In the genomic region with DNA sequence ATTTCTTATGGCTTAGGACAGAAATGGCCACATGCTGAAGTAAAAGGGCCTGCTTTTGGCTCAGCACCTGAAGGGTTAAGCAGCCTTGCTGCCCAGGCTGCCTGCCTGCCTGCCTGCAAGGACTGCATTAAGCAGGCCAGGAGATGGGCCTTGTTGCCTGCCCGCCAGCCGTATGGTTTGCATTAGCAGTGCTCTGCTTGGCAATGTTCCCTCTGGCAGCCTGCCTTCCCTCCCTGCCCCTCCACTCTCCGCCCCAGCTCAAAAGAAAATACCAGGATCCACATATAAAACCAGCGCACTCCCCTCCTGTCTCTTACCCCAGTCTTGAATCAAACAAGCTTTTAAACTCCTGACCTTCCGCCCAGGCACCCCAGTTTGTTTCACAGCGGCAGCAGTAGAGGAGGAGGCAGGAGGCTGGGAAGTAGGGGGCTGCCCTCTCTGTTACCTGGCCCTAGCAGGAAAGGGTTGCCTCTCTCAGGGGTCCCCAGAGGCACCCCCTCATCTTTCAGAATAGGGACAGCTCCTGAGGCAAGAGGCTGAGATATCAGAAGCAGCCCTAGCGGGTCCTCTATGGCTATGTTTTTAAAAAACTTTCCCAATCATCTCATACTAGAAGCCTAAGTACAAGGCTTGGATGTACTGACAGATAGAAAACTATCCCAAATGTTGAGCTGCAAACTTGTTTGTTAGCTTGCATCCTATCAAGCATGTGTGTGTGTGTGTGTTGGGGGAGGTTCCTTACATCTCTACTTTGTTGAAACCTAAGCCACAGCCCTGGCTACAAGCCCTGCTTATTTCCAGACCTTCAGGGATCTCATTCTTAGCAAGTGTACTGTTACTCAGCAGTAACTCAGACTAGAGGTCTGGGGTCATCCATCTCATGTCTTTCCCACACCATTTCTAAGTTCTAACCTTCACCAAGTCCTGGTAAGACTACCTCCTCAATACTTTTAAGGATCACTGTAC, we compare ENCODE assay signal across 9 mouse cellular contexts.
DNase-seq lines count a peak whose midpoint lies in the region; ATAC-seq and TF ChIP-seq lines count a peak whose summit lies in the region.
"Had no signal": no experiment of that assay in that cellular context is flagged by ENCODE, and none has a peak within 500 bp of the region (broad histone marks: within the 10 kb centered on the region; RNA-seq: fewer than 3 reads in every experiment).

No protein-coding gene starts in this region.

- H3K36me3 ChIP-seq in hindbrain, embryonic 14.5 days (replicated peaks; ENCODE audit: control insufficient read depth, insufficient read depth), result no peaks in the 10 kb centered on the region
- H3K36me3 ChIP-seq in lung, embryonic 15.5 days, result no peaks in the 10 kb centered on the region

- 0 out of 2 replicates have a peak overlapping the region, but pooled peaks have one; percentile 13 for H3K4me2 ChIP-seq in hindbrain, embryonic 14.5 days (replicated peaks)
- H3K4me2 ChIP-seq in lung, embryonic 15.5 days, result peak overlapping the region; percentile 33; the same call in 1 of the 2 replicates
- H3K4me2 ChIP-seq: liver, embryonic 15.5 days had no signal

- no peak for TF ChIP-seq CTCF in gastrocnemius, adult 2 months (IDR thresholded peaks at IDR 0.05)

- intact Hi-C loops in gastrocnemius, adult 2 months (cut with DNase I), result no loop called here

- H3K4me1 ChIP-seq in hindbrain, embryonic 14.5 days (replicated peaks; ENCODE audit: control insufficient read depth, insufficient read depth, low read length), result peaks cover 10% of the 10 kb centered on the region
- peaks cover 27% of the 10 kb centered on the region for H3K4me1 ChIP-seq in lung, embryonic 15.5 days
- H3K4me1 ChIP-seq: liver, embryonic 15.5 days had no signal

- 0 out of 2 replicates have a peak overlapping the region, but pooled peaks have one; percentile 9 for H3K9ac ChIP-seq in hindbrain, embryonic 14.5 days
- H3K9ac ChIP-seq in lung, embryonic 15.5 days, result no peak overlapping the region
- H3K9ac ChIP-seq: liver, embryonic 15.5 days had no signal

- no peaks in the 10 kb centered on the region for H3K9me3 ChIP-seq in hindbrain, embryonic 14.5 days (ENCODE audit: control insufficient read depth, low read length)
- no peaks in the 10 kb centered on the region for H3K9me3 ChIP-seq in lung, embryonic 15.5 days
- H3K9me3 ChIP-seq: liver, embryonic 15.5 days had no signal

- H3K27me3 ChIP-seq in hindbrain, embryonic 14.5 days (ENCODE audit: control insufficient read depth, insufficient read depth, low read length), result no peaks in the 10 kb centered on the region
- no peaks in the 10 kb centered on the region for H3K27me3 ChIP-seq in lung, embryonic 15.5 days
- H3K27me3 ChIP-seq: liver, embryonic 15.5 days had no signal

- no peak overlapping the region for H3K4me3 ChIP-seq in gastrocnemius, adult 2 months
- no peak overlapping the region for H3K4me3 ChIP-seq in hindbrain, embryonic 14.5 days (replicated peaks; ENCODE audit: low read length)
- no peak overlapping the region for H3K4me3 ChIP-seq in lung, embryonic 15.5 days
- H3K4me3 ChIP-seq: liver, embryonic 15.5 days had no signal

- WGBS in hindbrain, embryonic 14.5 days, result 27% methylated on average over 7 of the region's 7 CpGs
- 18% methylated on average over 7 of the region's 7 CpGs for WGBS in lung, embryonic 15.5 days

- ATAC-seq in hindbrain, embryonic 14.5 days (ENCODE audit: low FRiP score), result peak; percentile 89
- ATAC-seq in lung, embryonic 15.5 days (ENCODE audit: borderline replicate concordance, extremely low read depth, low FRiP score, low TSS enrichment), result peak; percentile 86

- H3K27ac ChIP-seq in gastrocnemius, adult 2 months, result peak overlapping the region; percentile 54
- peak overlapping the region; percentile 45; the same call in 1 of the 2 replicates for H3K27ac ChIP-seq in hindbrain, embryonic 14.5 days
- H3K27ac ChIP-seq in lung, embryonic 15.5 days, result peak overlapping the region; percentile 88
- H3K27ac ChIP-seq: liver, embryonic 15.5 days had no signal

- peak; percentile 88 for DNase-seq in adipocyte (ENCODE audit: low spot score)
- DNase-seq in embryo, embryonic 10 days (ENCODE audit: low spot score), result peak; percentile 83
- peak; percentile 83 for DNase-seq in gastrocnemius, adult 2 months
- peak; percentile 79 for DNase-seq in hindbrain, embryonic 14.5 days (ENCODE audit: low spot score)
- DNase-seq in layer of hippocampus, postnatal 10 days (ENCODE audit: low spot score in 2 of 2), result peak; percentile 72 to 77
- DNase-seq in retina, postnatal 7 days (ENCODE audit: low read depth, low spot score), result peak; percentile 32
- no peak for DNase-seq in thymus, postnatal 4 days
